Mouse (Mus musculus): ENCODE measurements at regions not wholly inside any gene's neighbourhood (a gene's known extent, or its start where the extent isn't known, plus 50 kb on each side); places are given as distances from the start of the nearest gene placed in this dataset.

GRCm38 (mm10) chr10:68378212-68378611 is 99.7 kb upstream of the Arid5b start:
- Histone ChIP-seq H3K4me3 (no peak overlapping the region), H3K36me3 (no peaks in the 10 kb centered on the region), H3K9me3 (no peaks in the 10 kb centered on the region), H3K4me2 (replicated peaks) (no peak overlapping the region), H3K4me1 (no peaks in the 10 kb centered on the region), H3K27ac (replicated peaks) (no peak overlapping the region), H3K27me3 (no peaks in the 10 kb centered on the region), H3K9ac (replicated peaks) (no peak overlapping the region)
- WGBS: 93% methylated on average over 5 of the region's 5 CpGs
- ATAC-seq (ENCODE audit: low FRiP score, low read depth): no peak

DNA sequence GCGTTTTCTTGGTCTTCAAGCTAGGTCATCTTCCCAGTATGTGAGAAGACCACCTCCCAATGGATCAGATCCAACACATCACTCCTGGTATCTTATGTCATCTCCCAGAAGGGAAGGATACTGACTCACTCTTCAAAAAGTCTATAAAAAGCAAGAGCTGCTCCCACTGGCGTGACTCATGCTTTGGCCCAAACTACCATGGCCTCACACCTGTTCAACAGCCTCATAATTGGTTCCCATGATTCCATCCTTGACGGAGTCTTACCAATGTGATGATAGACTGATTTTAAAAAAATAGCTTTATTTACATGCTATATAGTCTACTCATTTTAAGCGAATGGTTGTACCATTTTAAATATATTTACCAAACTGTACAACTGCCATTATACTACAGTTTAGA is 98.9 kb upstream of the Arid5b start:
- no peaks in the 10 kb centered on the region for H3K27me3 ChIP-seq
- no peaks in the 10 kb centered on the region for H3K4me1 ChIP-seq
- H3K27ac ChIP-seq (replicated peaks): no peak overlapping the region
- 96% methylated on average over 4 of the region's 4 CpGs for WGBS
- H3K9me3 ChIP-seq: no peaks in the 10 kb centered on the region
- H3K9ac ChIP-seq (replicated peaks): no peak overlapping the region
- H3K4me3 ChIP-seq: no peak overlapping the region
- no peak overlapping the region for H3K4me2 ChIP-seq (replicated peaks)
- no peaks in the 10 kb centered on the region for H3K36me3 ChIP-seq
- no peak for ATAC-seq (ENCODE audit: low FRiP score, low read depth)

DNA sequence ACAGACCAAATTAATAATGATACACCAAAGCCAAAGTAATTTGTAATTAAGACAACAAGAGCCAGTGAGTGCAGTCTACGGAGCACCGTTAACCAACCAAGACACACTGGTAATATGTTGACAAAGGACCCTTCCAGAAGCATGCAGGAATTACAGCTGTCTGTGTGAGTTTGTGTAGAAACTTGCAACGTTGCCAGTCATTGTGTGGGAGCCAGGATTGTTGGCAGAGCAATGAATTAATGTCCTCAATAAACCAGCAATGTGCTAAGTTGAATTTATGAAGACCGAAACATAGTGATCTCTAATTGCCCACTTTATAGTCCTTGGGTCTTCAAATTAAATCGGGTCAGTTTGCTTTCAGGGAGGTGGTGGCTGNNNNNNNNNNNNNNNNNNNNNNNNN is 95.3 kb upstream of the Arid5b start:
- H3K4me1 ChIP-seq: no peaks in the 10 kb centered on the region
- no peak overlapping the region for H3K27ac ChIP-seq (replicated peaks)
- no peak for ATAC-seq (ENCODE audit: low FRiP score, low read depth)
- no peaks in the 10 kb centered on the region for H3K36me3 ChIP-seq
- H3K4me3 ChIP-seq: no peak overlapping the region
- H3K4me2 ChIP-seq (replicated peaks): no peak overlapping the region
- WGBS: 89% methylated on average over 5 of the region's 5 CpGs
- no peak overlapping the region for H3K9ac ChIP-seq (replicated peaks)
- H3K9me3 ChIP-seq: no peaks in the 10 kb centered on the region
- H3K27me3 ChIP-seq: no peaks in the 10 kb centered on the region

DNA sequence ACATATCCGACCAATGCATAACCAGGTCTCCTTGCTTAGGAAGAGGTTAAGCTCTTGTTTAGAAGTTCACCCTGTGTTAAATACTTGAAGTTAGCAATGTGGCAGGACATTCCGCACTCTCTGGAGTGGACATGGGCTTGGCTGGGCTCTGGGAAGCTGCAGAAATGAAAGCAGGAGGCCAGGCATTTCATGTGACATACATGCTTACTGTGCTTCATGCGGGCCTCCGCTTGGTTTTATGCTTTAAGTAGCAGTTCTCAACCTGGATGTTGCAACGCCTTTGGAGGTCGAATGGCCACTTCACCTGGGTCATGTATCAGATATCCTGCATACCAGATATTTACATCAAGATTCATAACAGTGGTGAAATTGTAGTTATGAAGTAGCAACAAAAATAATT is 93.2 kb upstream of the Arid5b start:
- H3K27me3 ChIP-seq: no peaks in the 10 kb centered on the region
- H3K9ac ChIP-seq (replicated peaks): no peak overlapping the region
- WGBS: 96% methylated on average over 6 of the region's 6 CpGs
- H3K4me3 ChIP-seq: no peak overlapping the region
- H3K36me3 ChIP-seq: no peaks in the 10 kb centered on the region
- no peaks in the 10 kb centered on the region for H3K4me1 ChIP-seq
- H3K4me2 ChIP-seq (replicated peaks): no peak overlapping the region
- no peak for ATAC-seq (ENCODE audit: low FRiP score, low read depth)
- no peak overlapping the region for H3K27ac ChIP-seq (replicated peaks)
- H3K9me3 ChIP-seq: no peaks in the 10 kb centered on the region

DNA sequence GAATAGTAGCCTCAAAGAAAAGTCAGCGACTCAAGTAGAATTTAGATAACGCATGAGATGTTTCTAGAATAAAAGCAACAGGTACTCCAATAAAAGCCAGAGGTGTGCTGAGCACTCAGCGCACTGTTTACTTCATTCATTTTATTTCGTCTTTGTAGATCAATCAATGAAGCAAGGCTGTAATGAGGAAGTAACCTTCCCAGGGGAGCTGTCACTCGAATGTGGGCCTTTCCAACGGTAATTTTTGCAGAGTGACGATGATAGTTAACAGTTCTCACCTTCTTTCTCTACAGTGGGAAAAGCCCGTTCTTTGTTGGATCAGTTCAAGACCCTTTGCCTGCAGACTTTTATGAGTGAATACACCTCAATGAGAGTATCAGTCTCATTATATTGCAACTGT is 92.4 kb upstream of the Arid5b start:
- Histone ChIP-seq H3K4me2 (replicated peaks) (no peak overlapping the region), H3K36me3 (no peaks in the 10 kb centered on the region), H3K9me3 (no peaks in the 10 kb centered on the region), H3K27ac (replicated peaks) (no peak overlapping the region), H3K4me3 (no peak overlapping the region), H3K27me3 (no peaks in the 10 kb centered on the region), H3K4me1 (no peaks in the 10 kb centered on the region), H3K9ac (replicated peaks) (no peak overlapping the region)
- no peak for ATAC-seq (ENCODE audit: low FRiP score, low read depth)
- 91% methylated on average over 8 of the region's 8 CpGs for WGBS

DNA sequence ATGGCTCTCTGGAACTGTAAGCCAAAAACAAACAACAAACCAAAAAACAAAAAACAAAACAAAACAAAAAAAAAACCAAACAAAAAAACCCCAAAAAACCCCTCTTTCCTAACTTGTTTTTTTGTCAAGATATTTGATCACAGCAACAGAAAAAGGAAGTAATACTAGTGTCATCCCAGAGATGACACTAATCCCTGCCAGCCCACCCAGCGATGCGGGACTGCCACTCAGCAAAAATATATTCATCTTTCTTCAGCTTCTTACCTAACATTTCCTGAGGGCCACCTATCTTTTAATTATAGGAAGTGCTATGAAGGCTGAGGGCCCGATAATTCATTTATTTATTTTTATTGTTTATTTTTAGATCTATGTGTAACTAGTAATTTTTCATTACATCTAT is 88.3 kb upstream of the Arid5b start:
- 88% methylated on average over 3 of the region's 3 CpGs for WGBS
- H3K4me3 ChIP-seq: no peak overlapping the region
- no peaks in the 10 kb centered on the region for H3K36me3 ChIP-seq
- H3K4me2 ChIP-seq (replicated peaks): no peak overlapping the region
- no peak overlapping the region for H3K27ac ChIP-seq (replicated peaks)
- H3K9me3 ChIP-seq: 0 out of 2 replicates have a peak, but pooled peaks cover 3% of the 10 kb centered on the region
- no peak overlapping the region for H3K9ac ChIP-seq (replicated peaks)
- ATAC-seq (ENCODE audit: low FRiP score, low read depth): no peak
- no peaks in the 10 kb centered on the region for H3K4me1 ChIP-seq
- H3K27me3 ChIP-seq: no peaks in the 10 kb centered on the region

- Histone ChIP-seq H3K4me1 (peaks cover 3% of the 10 kb centered on the region), H3K27ac (replicated peaks) (no peak overlapping the region), H3K36me3 (no peaks in the 10 kb centered on the region), H3K9ac (replicated peaks) (no peak overlapping the region), H3K27me3 (no peaks in the 10 kb centered on the region), H3K4me2 (replicated peaks) (no peak overlapping the region), H3K4me3 (no peak overlapping the region), H3K9me3 (0 out of 2 replicates have a peak, but pooled peaks cover 3% of the 10 kb centered on the region)
- no peak for ATAC-seq (ENCODE audit: low FRiP score, low read depth)
- 86% methylated on average over 6 of the region's 6 CpGs for WGBS
Observed at GRCm38 (mm10) chr10:68360765-68361483, 82.4 kb upstream of the Arid5b start.

DNA sequence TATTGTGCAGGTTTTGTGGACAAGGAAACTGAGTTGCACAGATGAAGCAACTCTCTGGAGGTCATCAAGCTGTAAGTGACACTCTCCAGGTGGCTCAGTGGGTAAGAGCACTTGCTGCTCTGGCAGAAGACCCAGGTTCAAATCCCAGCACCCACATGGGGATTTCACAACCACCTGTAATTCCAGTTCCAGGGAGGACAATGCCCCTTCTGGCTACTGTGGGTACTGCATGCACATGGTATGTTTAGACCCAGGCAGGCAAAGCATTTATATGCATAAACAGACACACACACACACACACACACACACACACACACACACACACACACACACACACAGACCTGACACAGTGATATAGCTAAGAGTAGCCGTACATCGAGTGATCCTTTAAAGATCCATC is 80.6 kb upstream of the Arid5b start:
- H3K9me3 ChIP-seq: no peaks in the 10 kb centered on the region
- no peak overlapping the region for H3K9ac ChIP-seq (replicated peaks)
- no peak overlapping the region for H3K27ac ChIP-seq (replicated peaks)
- no peak overlapping the region for H3K4me3 ChIP-seq
- H3K27me3 ChIP-seq: no peaks in the 10 kb centered on the region
- no peak for ATAC-seq (ENCODE audit: low FRiP score, low read depth)
- no peak overlapping the region for H3K4me2 ChIP-seq (replicated peaks)
- H3K36me3 ChIP-seq: no peaks in the 10 kb centered on the region
- peaks cover 18% of the 10 kb centered on the region for H3K4me1 ChIP-seq
- 97% methylated on average over 2 of the region's 2 CpGs for WGBS

GRCm38 (mm10) chr10:68356973-68357372 is 78.4 kb upstream of the Arid5b start:
- no peak for ATAC-seq (ENCODE audit: low FRiP score, low read depth)
- WGBS: 79% methylated on average over 6 of the region's 6 CpGs
- no peaks in the 10 kb centered on the region for H3K36me3 ChIP-seq
- H3K4me2 ChIP-seq (replicated peaks): no peak overlapping the region
- H3K9ac ChIP-seq (replicated peaks): no peak overlapping the region
- no peak overlapping the region for H3K27ac ChIP-seq (replicated peaks)
- no peaks in the 10 kb centered on the region for H3K9me3 ChIP-seq
- no peaks in the 10 kb centered on the region for H3K27me3 ChIP-seq
- H3K4me1 ChIP-seq: peaks cover 20% of the 10 kb centered on the region
- H3K4me3 ChIP-seq: no peak overlapping the region

- no peak overlapping the region for H3K4me2 ChIP-seq (replicated peaks)
- no peak for ATAC-seq (ENCODE audit: low FRiP score, low read depth)
- 89% methylated on average over 5 of the region's 5 CpGs for WGBS
- H3K4me3 ChIP-seq: no peak overlapping the region
- no peak overlapping the region for H3K27ac ChIP-seq (replicated peaks)
- no peak overlapping the region for H3K9ac ChIP-seq (replicated peaks)
- H3K36me3 ChIP-seq: no peaks in the 10 kb centered on the region
- H3K9me3 ChIP-seq: no peaks in the 10 kb centered on the region
- H3K27me3 ChIP-seq: no peaks in the 10 kb centered on the region
- peaks cover 20% of the 10 kb centered on the region for H3K4me1 ChIP-seq
Observed at GRCm38 (mm10) chr10:68356521-68356920, 78.0 kb upstream of the Arid5b start.

- Histone ChIP-seq H3K4me2 (replicated peaks) (peak overlapping the region; percentile 34), H3K4me1 (peaks cover 20% of the 10 kb centered on the region), H3K9me3 (no peaks in the 10 kb centered on the region), H3K27ac (replicated peaks) (peak overlapping the region; percentile 39), H3K27me3 (no peaks in the 10 kb centered on the region), H3K4me3 (no peak overlapping the region), H3K36me3 (no peaks in the 10 kb centered on the region), H3K9ac (replicated peaks) (no peak overlapping the region)
- ATAC-seq (ENCODE audit: low FRiP score, low read depth): peak; percentile 46
- WGBS: 22% methylated on average over 6 of the region's 6 CpGs
Observed at GRCm38 (mm10) chr10:68356093-68356485, 77.5 kb upstream of the Arid5b start.

- H3K27ac ChIP-seq (replicated peaks): peak overlapping the region; percentile 39; the same call in 1 of the 2 replicates
- H3K4me1 ChIP-seq: peaks cover 20% of the 10 kb centered on the region
Observed at GRCm38 (mm10) chr10:68355471-68356092, 77.0 kb upstream of the Arid5b start.

More at GRCm38 (mm10) chr10:68355471-68356092, 77.0 kb upstream of the Arid5b start:
- 18% methylated on average over 6 of the region's 6 CpGs for WGBS
- Histone ChIP-seq H3K27me3 (no peaks in the 10 kb centered on the region), H3K4me2 (replicated peaks) (peak overlapping the region; percentile 34), H3K4me3 (no peak overlapping the region), H3K9me3 (no peaks in the 10 kb centered on the region), H3K9ac (replicated peaks) (no peak overlapping the region), H3K36me3 (no peaks in the 10 kb centered on the region)
- ATAC-seq (ENCODE audit: low FRiP score, low read depth): peak; percentile 69; the same call in 1 of the 2 replicates
